18 mouse cellular contexts compared by ENCODE assay signal in genomic region chr8:26384994-26385345, GRCm38 (mm10).
DNase-seq lines count a peak whose midpoint lies in the region; ATAC-seq and TF ChIP-seq lines count a peak whose summit lies in the region.
"Had no signal": no experiment of that assay in that cellular context is flagged by ENCODE, and none has a peak within 500 bp of the region (broad histone marks: within the 10 kb centered on the region; RNA-seq: fewer than 3 reads in every experiment).

No protein-coding gene starts in this region.

- ATAC-seq in hindbrain, embryonic 11.5 days (ENCODE audit: low FRiP score) = peak; percentile 31
- ATAC-seq in hindbrain, embryonic 16.5 days = no peak
- no peak for ATAC-seq in midbrain, embryonic 14.5 days (ENCODE audit: low FRiP score, low TSS enrichment)
- no peak for ATAC-seq in midbrain, postnatal 0 days (ENCODE audit: low FRiP score)

- H3K4me3 ChIP-seq in hindbrain, embryonic 11.5 days (ENCODE audit: low read depth, low read length) = no peak overlapping the region
- no peak overlapping the region for H3K4me3 ChIP-seq in hindbrain, embryonic 16.5 days (ENCODE audit: low read length)
- no peak overlapping the region for H3K4me3 ChIP-seq in midbrain, embryonic 14.5 days (replicated peaks; ENCODE audit: low read depth, low read length)
- no peak overlapping the region for H3K4me3 ChIP-seq in midbrain, postnatal 0 days (ENCODE audit: low read depth, low read length)
- H3K4me3 ChIP-seq: forebrain, embryonic 13.5 days; heart, embryonic 13.5 days had no signal

- 18% methylated on average over 6 of the region's 6 CpGs for WGBS in hindbrain, embryonic 11.5 days
- 17% methylated on average over 6 of the region's 6 CpGs for WGBS in hindbrain, embryonic 16.5 days
- WGBS in midbrain, embryonic 14.5 days = 27% methylated on average over 6 of the region's 6 CpGs
- WGBS in midbrain, postnatal 0 days = 23% methylated on average over 6 of the region's 6 CpGs

- H3K9me3 ChIP-seq in hindbrain, embryonic 11.5 days (ENCODE audit: control insufficient read depth, low read length) = no peaks in the 10 kb centered on the region
- H3K9me3 ChIP-seq in hindbrain, embryonic 16.5 days (ENCODE audit: control insufficient read depth, low read length) = no peaks in the 10 kb centered on the region
- no peaks in the 10 kb centered on the region for H3K9me3 ChIP-seq in midbrain, embryonic 14.5 days (ENCODE audit: control insufficient read depth, low read length)
- H3K9me3 ChIP-seq in midbrain, postnatal 0 days (ENCODE audit: low read length) = no peaks in the 10 kb centered on the region
- H3K9me3 ChIP-seq: forebrain, embryonic 13.5 days; heart, embryonic 13.5 days had no signal

- no peak overlapping the region for H3K4me2 ChIP-seq in hindbrain, embryonic 11.5 days (replicated peaks; ENCODE audit: low read depth, low read length)
- H3K4me2 ChIP-seq in hindbrain, embryonic 16.5 days (ENCODE audit: low read length) = no peak overlapping the region
- no peak overlapping the region for H3K4me2 ChIP-seq in midbrain, embryonic 14.5 days (ENCODE audit: low read length)
- H3K4me2 ChIP-seq in midbrain, postnatal 0 days (ENCODE audit: low read depth, low read length, poor library complexity, severe bottlenecking) = no peak overlapping the region
- H3K4me2 ChIP-seq: forebrain, embryonic 13.5 days; heart, embryonic 13.5 days; liver, embryonic 11.5 days; midbrain, embryonic 11.5 days had no signal

- DNase-seq in hindbrain, embryonic 11.5 days (ENCODE audit: low spot score) = no peak
- peak; percentile 8 for DNase-seq in midbrain, embryonic 14.5 days
- no peak for DNase-seq in midbrain, postnatal 0 days (ENCODE audit: low spot score)
- peak; percentile 59 for DNase-seq in forelimb bud, embryonic 11.5 days (ENCODE audit: low read depth, low spot score)
- DNase-seq in right cerebral cortex, adult 2 months (ENCODE audit: low spot score in 2 of 2) = no peak
- DNase-seq in left cerebral cortex, adult 8-10 months (ENCODE audit: low spot score in 2 of 2) = no peak
- DNase-seq: adrenal gland, postnatal 14 days; B cell, adult 2 months; cerebellum, adult 18-20 months; cerebellum, postnatal 36 days; lung, adult 2 months; lung, postnatal 36 days; thymus, postnatal 4 days had no signal

- no peaks in the 10 kb centered on the region for H3K27me3 ChIP-seq in hindbrain, embryonic 11.5 days (ENCODE audit: control insufficient read depth, insufficient read depth, low read length)
- H3K27me3 ChIP-seq in hindbrain, embryonic 16.5 days (replicated peaks; ENCODE audit: control insufficient read depth, insufficient read depth, low read length) = no peaks in the 10 kb centered on the region
- no peaks in the 10 kb centered on the region for H3K27me3 ChIP-seq in midbrain, embryonic 14.5 days (ENCODE audit: control insufficient read depth, insufficient read depth, low read length)
- no peaks in the 10 kb centered on the region for H3K27me3 ChIP-seq in midbrain, postnatal 0 days (ENCODE audit: insufficient read depth, low read length)
- H3K27me3 ChIP-seq: forebrain, embryonic 13.5 days; heart, embryonic 13.5 days had no signal

- H3K4me1 ChIP-seq in hindbrain, embryonic 11.5 days (replicated peaks; ENCODE audit: control insufficient read depth, insufficient read depth, low read length) = peaks cover 3% of the 10 kb centered on the region; the same call in 1 of the 2 replicates
- 0 out of 2 replicates have a peak, but pooled peaks cover 2% of the 10 kb centered on the region for H3K4me1 ChIP-seq in hindbrain, embryonic 16.5 days (ENCODE audit: control insufficient read depth, insufficient read depth, low read depth, low read length)
- H3K4me1 ChIP-seq in midbrain, embryonic 14.5 days (ENCODE audit: control insufficient read depth, insufficient read depth, low read length) = 0 out of 2 replicates have a peak, but pooled peaks cover 4% of the 10 kb centered on the region
- H3K4me1 ChIP-seq in midbrain, postnatal 0 days (ENCODE audit: insufficient read depth, low read length) = no peaks in the 10 kb centered on the region

- no peak overlapping the region for H3K9ac ChIP-seq in hindbrain, embryonic 11.5 days (ENCODE audit: low read depth, low read length)
- no peak overlapping the region for H3K9ac ChIP-seq in hindbrain, embryonic 16.5 days (ENCODE audit: low read depth, low read length)
- no peak overlapping the region for H3K9ac ChIP-seq in midbrain, embryonic 14.5 days (replicated peaks; ENCODE audit: low read length)
- H3K9ac ChIP-seq in midbrain, postnatal 0 days (replicated peaks; ENCODE audit: low read length, poor library complexity, severe bottlenecking) = no peak overlapping the region
- H3K9ac ChIP-seq: forebrain, embryonic 13.5 days had no signal

- no peaks in the 10 kb centered on the region for H3K36me3 ChIP-seq in hindbrain, embryonic 11.5 days (ENCODE audit: control insufficient read depth, insufficient read depth, low read length)
- H3K36me3 ChIP-seq in hindbrain, embryonic 16.5 days (ENCODE audit: control insufficient read depth, insufficient read depth, low read length) = no peaks in the 10 kb centered on the region
- H3K36me3 ChIP-seq in midbrain, embryonic 14.5 days (ENCODE audit: control insufficient read depth, insufficient read depth, low read length) = no peaks in the 10 kb centered on the region
- no peaks in the 10 kb centered on the region for H3K36me3 ChIP-seq in midbrain, postnatal 0 days (ENCODE audit: insufficient read depth, low read length)
- H3K36me3 ChIP-seq: heart, embryonic 13.5 days had no signal

- TF ChIP-seq CTCF in midbrain, postnatal 0 days (IDR thresholded peaks at IDR 0.05) = no peak

- H3K27ac ChIP-seq in hindbrain, embryonic 11.5 days (ENCODE audit: low read depth, low read length) = no peak overlapping the region
- no peak overlapping the region for H3K27ac ChIP-seq in hindbrain, embryonic 16.5 days (ENCODE audit: low read depth, low read length)
- H3K27ac ChIP-seq in midbrain, embryonic 14.5 days (replicated peaks; ENCODE audit: low read depth, low read length) = no peak overlapping the region
- H3K27ac ChIP-seq in midbrain, postnatal 0 days (ENCODE audit: low read depth, low read length) = no peak overlapping the region
- H3K27ac ChIP-seq: forebrain, embryonic 13.5 days; heart, embryonic 13.5 days had no signal

Comparison
In these comparisons a context has a peak if more than half of its experiments do, and no peak if none do; other contexts are left out.
1. DNase-seq: peak in midbrain, embryonic 14.5 days (single experiment) and forelimb bud, embryonic 11.5 days (single experiment); none in hindbrain, embryonic 11.5 days (single experiment), midbrain, postnatal 0 days (single experiment), right cerebral cortex, adult 2 months (0 of 2) and left cerebral cortex, adult 8-10 months (0 of 2).